Mouse (Mus musculus) small intestine, adult 2 months (tissue): ENCODE data around the gene Hcls1. TPM values are rescaled to one million over a fixed set of nuclear protein-coding genes. Genes with fewer than 3 reads are reported as not detected.

Source experiments
- H3K27ac ChIP-seq: fragments of 200-500 bp; 2 replicates; pipeline ENCODE4 v1.5.1; 2012; ENCODE audit warnings: low read depth, low read length, control low read depth, inconsistent platforms; ENCODE audit not compliant: insufficient read depth
- H3K27me3 ChIP-seq: fragments of 200-500 bp; 2 replicates; pipeline ENCODE4 v1.6.1; 2012; ENCODE audit warnings: mild to moderate bottlenecking, moderate library complexity, low read length, inconsistent platforms; ENCODE audit not compliant: control insufficient read depth, insufficient read depth
- H3K36me3 ChIP-seq: fragments of 200-500 bp; 2 replicates; pipeline ENCODE4 v1.6.1; 2012; ENCODE audit warnings: mild to moderate bottlenecking, low read length, control low read depth, inconsistent platforms; ENCODE audit not compliant: control insufficient read depth, insufficient read depth
- H3K4me1 ChIP-seq: fragments of 200-500 bp; 2 replicates; pipeline ENCODE4 v1.6.1; 2012; ENCODE audit warnings: low read length, inconsistent platforms, mixed read lengths; ENCODE audit not compliant: control insufficient read depth, insufficient read depth, insufficient read length
- H3K4me3 ChIP-seq: fragments of 200-500 bp; 2 replicates; pipeline ENCODE4 v1.5.1; 2012; ENCODE audit warnings: low read depth, mild to moderate bottlenecking, control low read depth, inconsistent platforms, low read length, moderate library complexity
- CTCF ChIP-seq: fragments of 200-500 bp; IDR thresholded peaks from 2 replicates; pipeline ENCODE4 v1.5.1; 2012; ENCODE audit warnings: low read depth, mild to moderate bottlenecking, control low read depth, inconsistent platforms, low read length, moderate library complexity, mixed read lengths; ENCODE audit not compliant: insufficient replicate concordance, insufficient read length; ENCODE audit errors: extremely low read depth
- POLR2A ChIP-seq: fragments of 200-500 bp; IDR thresholded peaks from 2 replicates; pipeline ENCODE4 v1.6.1; 2012; ENCODE audit warnings: low read depth, mild to moderate bottlenecking, control low read depth, inconsistent platforms, low read length, moderate library complexity
- WGBS: fragments of 180-500 bp; shearing (Covaris S2); methylation state at CpG from one replicate; pipeline ENCODE4 v1.1.7; 2018; 5-methylcytosine and 5-hydroxymethylcytosine counted together
- polyA plus RNA-seq: library from polyadenylated mRNA; depleted of rRNA; stranded (reverse); fragments of >200 nt; gene quantifications from 2 replicates; pipeline ENCODE4 v1.2.3, GENCODE M21; 2012; rRNA removed

The Hcls1 gene
- polyA plus RNA-seq, 1 experiment = 9.0 TPM

GRCm38 (mm10) chr16:37010370-37010769, 75.6 kb downstream of the Hcls1 start:
- no peaks in the 10 kb centered on the region for H3K36me3 ChIP-seq
- H3K4me3 ChIP-seq = no peak overlapping the region
- 41% methylated on average over 4 of the region's 4 CpGs for WGBS
- H3K27me3 ChIP-seq = no peaks in the 10 kb centered on the region
- no peak for TF ChIP-seq POLR2A
- TF ChIP-seq CTCF = no peak
- H3K4me1 ChIP-seq = peaks cover 5% of the 10 kb centered on the region
- H3K27ac ChIP-seq = no peak overlapping the region

- WGBS = 2% methylated on average over 30 of the region's 30 CpGs
- H3K27me3 ChIP-seq = no peaks in the 10 kb centered on the region
- TF ChIP-seq CTCF (no peak), POLR2A (no peak; the same call in 1 of the 2 replicates)
These were observed 76.5 kb downstream of the Hcls1 start, which contains the start of gene Polq for GRCm38 (mm10) chr16:37011061-37011921. Gene Polq, plus strand, starts transcription at chr16:37011786.

GRCm38 (mm10) chr16:37011922-37012289, 77.1 kb downstream of the Hcls1 start:
- under 1% methylated on average over 26 of the region's 26 CpGs for WGBS
- no peaks in the 10 kb centered on the region; the same call in 1 of the 2 replicates for H3K36me3 ChIP-seq
- no peaks in the 10 kb centered on the region for H3K27me3 ChIP-seq
- H3K4me1 ChIP-seq = peaks cover 5% of the 10 kb centered on the region
- peak overlapping the region; percentile 89 for H3K4me3 ChIP-seq
- TF ChIP-seq POLR2A (no peak), CTCF (no peak)
- no peak overlapping the region for H3K27ac ChIP-seq

More at GRCm38 (mm10) chr16:37011061-37011921, 76.5 kb downstream of the Hcls1 start, which contains the start of gene Polq:
- Histone ChIP-seq H3K4me1 (peaks cover 5% of the 10 kb centered on the region), H3K36me3 (no peaks in the 10 kb centered on the region; the same call in 1 of the 2 replicates), H3K27ac (no peak within 1 kb of the TSS), H3K4me3 (peak within 1 kb of the TSS; percentile 89)

DNA sequence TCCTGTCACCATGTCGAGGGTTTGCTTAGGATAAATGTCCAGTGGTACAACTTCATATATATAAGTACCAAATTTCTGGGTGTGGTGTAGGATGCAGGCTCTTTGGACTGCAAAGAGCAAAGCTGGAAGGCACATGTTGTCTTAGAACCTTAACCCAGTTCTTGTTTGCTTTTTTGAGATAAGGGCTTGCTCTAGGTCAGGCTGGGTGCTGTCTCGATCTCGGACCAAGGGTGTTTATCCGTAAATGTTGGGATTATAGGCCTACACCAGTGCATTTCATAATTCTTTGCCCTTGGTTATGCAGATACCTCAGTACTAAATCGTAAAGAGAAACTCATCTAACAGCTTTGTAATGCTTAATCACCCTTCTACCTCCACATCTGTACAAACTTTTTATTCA, 77.6 kb downstream of the Hcls1 start:
- Histone ChIP-seq H3K27me3 (no peaks in the 10 kb centered on the region), H3K4me3 (peak overlapping the region; percentile 89; the same call in 1 of the 2 replicates), H3K4me1 (peaks cover 5% of the 10 kb centered on the region), H3K36me3 (no peaks in the 10 kb centered on the region; the same call in 1 of the 2 replicates), H3K27ac (no peak overlapping the region)
- TF ChIP-seq POLR2A (no peak), CTCF (no peak)
- 22% methylated on average over 5 of the region's 5 CpGs for WGBS

Other genes starting within 250 kb of the Hcls1 start
- gene Ildr1, start 241.0 kb upstream of the Hcls1 start, polyA plus RNA-seq = 2.3 and 3.3 TPM in 2 replicates
- 0.04 and 0.39 TPM in 2 replicates for gene Slc15a2, start 150.0 kb upstream of the Hcls1 start, polyA plus RNA-seq
- 0.03 and 0.23 TPM in 2 replicates for gene Iqcb1, start 106.6 kb upstream of the Hcls1 start, polyA plus RNA-seq
- 1.1 and 2.4 TPM in 2 replicates for gene Eaf2, start 60.0 kb upstream of the Hcls1 start, polyA plus RNA-seq
- 28.3 and 49.7 TPM in 2 replicates for gene Golgb1, start 59.8 kb upstream of the Hcls1 start, polyA plus RNA-seq
- gene Fbxo40, start 55.5 kb downstream of the Hcls1 start, polyA plus RNA-seq = not detected in 2 replicates
- gene Polq, start 76.8 kb downstream of the Hcls1 start, polyA plus RNA-seq = 0.09 and 0.13 TPM in 2 replicates